Mouse (Mus musculus) thymus, postnatal 10 days (tissue): ENCODE results near the gene Jaml.
A peak's percentile ranks its signal among the peaks of the same experiment; 100 is the strongest.

Experiments used
- DNase-seq, 2 experiments: peaks; one replicate each; pipeline ENCODE4 v3.0.0; 2021; ENCODE audit warnings: low spot score in 2 of 2

Gene Jaml

DNA sequence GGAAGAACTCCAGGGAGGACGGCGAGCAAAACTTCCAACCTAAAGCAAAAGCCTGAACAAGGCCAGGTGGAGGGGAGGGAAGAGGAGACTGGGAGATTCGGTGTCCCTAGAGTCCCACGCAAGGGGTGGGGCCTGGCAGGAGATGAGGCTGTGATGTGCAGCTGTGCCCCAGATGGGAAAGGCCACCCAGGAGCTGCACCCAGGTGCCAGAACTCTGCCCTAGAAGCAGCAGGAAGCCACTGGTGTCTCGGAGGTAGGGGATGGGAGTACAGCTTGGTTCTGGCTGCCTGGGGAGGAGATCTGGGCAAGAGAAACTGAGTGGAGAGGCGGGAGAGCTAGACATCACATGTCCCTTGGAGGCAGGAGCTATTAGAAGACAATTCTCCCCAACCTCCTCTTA, 42.0 kb downstream of the Jaml start:
- peak; percentile 81 to 87 for DNase-seq

DNA sequence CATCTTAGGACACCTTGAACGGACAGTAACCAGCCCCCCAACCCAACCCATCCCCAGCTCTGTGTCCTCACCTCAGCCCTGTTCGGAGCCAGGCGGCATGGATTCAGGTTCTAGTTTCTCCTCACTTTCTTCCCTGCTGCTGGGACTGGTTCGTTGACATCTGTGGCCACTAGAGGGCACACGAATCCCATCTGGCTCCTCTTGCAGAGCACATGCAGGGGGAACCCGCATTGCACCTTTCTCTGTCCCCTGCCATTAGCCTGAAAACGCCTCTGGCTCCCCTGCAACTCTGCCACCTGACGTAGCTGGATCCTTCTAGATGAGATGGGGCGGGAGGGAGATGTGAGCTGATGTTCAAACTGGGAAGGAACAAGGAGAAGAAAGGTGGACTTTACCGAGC, 42.8 kb downstream of the Jaml start:
- peak; percentile 83 to 89 for DNase-seq

DNA sequence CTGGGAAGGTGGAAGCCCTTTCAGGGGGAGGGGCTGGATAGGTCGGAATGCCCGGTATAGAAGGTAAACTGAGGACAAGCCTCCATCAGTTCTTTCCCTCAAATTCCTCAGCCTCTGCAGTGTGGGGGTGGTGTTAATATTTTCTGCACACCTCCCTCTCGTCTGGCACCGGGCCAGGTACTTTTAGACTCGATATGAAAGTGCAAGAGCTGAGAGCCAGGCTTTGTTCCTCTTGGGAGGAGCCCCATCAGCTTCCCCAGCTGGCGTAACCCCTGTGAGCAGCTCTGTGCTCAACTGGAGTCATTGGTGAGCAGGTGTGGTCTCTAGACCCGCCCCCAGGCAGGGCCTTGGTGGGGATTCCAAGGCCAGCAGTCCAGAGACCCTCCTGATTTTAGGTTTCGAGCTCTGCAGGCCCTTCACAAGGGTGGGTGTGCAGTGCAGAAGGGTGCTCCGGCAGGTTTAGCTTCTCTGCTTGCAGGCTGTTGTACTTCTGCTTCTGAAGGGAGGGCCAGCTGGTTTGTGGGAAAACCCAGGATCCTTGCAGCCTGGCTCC, 43.3 kb downstream of the Jaml start:
- peak; percentile 64 to 68 for DNase-seq

DNA sequence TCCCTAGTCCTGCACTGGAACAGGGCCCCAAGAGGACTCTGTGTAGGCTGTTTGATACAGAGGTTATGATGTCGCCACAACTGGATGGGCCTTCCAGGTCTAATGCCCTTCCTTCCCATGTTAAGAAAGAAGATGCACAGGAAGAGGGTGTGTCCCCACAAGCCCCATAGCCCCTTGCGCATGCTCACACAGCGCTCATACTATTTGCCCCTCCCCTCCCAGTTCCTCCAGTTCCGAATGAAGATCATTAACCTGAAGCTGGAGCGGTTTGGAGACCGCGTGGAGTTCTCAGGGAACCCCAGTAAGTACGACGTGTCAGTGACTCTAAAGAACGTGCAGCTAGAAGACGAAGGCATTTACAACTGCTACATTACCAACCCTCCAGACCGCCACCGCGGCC, 46.2 kb downstream of the Jaml start:
- no peak for DNase-seq

DNA sequence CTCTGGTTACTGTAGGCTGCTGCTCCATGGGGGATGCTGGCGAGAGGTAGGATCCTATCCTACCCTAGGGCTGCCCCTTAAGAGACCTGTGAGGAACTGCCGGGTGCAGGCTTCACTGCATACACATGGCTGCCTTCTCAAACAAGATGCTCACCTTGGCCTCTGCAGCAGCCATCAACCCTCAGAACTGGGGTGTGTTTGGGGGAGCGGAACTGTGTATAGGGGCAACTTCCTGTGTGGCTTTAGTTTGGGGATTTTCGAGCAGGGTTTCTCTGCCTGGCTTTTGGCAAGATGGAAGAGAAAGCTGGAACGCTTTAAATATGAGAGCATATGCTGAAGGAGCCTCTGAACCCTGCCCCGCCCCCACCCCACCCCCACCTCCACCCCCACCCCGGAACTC, 48.0 kb downstream of the Jaml start:
- DNase-seq: peak in 1 of 2 experiments; percentile 53

DNA sequence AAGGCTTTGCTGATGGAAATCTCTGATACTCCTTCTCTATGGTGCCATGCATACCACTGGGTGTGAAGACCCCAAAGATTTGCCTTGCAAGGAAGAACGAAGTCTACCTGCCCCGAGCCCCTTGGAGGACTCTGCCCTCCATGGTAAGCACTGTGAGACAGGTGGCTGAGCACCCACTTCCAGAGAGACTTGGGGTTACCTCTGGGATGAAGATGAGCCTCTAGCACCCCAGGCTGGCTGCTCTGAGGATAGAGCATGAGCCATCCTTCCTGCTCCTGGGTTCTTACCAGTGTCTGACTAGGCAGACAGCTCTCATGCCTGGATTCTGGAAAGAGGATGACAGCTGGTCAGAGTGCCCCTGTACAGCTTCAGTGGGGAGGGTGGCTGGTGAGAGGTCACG, 51.1 kb downstream of the Jaml start:
- no peak for DNase-seq

DNA sequence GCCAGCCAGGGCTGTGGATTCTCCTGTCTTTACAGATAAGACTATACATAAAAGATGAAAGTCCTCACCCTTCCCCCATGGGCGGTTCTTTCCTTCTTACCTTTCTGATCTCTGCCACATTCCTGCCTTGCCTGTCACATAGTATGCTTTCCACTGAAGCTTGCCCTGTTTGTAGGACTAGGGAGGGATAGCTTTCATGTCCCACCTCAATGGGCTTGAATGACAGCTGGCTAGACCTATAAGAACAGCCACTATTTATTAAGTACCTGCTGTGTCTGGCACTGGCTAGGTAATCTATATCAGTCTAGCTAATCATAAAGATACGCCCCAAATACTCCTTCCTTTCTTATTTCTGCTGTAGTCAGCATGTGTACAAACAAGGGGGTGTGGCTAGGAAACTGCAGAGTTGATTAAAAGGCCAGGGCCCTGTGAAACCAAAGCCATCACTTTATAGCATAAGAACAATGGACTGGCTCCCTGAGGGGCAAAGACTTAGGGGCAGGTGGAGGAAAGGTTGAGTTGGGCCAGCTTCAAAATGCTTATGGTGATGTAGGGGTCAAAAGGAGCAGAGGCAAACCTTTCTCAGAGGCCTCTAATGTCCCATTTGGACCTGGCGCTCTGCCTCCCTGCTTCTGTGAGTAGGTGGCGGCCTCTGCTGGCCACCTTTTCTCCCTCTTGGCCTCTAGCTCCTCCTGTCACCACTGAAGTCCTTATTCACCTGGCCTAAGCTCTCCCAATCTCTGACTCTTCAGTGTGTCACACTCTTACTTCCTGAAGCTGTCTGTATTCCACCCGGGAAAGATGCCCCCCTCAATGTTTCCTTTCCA, 54.7 kb downstream of the Jaml start:
- DNase-seq: peak; percentile 54 to 77

DNA sequence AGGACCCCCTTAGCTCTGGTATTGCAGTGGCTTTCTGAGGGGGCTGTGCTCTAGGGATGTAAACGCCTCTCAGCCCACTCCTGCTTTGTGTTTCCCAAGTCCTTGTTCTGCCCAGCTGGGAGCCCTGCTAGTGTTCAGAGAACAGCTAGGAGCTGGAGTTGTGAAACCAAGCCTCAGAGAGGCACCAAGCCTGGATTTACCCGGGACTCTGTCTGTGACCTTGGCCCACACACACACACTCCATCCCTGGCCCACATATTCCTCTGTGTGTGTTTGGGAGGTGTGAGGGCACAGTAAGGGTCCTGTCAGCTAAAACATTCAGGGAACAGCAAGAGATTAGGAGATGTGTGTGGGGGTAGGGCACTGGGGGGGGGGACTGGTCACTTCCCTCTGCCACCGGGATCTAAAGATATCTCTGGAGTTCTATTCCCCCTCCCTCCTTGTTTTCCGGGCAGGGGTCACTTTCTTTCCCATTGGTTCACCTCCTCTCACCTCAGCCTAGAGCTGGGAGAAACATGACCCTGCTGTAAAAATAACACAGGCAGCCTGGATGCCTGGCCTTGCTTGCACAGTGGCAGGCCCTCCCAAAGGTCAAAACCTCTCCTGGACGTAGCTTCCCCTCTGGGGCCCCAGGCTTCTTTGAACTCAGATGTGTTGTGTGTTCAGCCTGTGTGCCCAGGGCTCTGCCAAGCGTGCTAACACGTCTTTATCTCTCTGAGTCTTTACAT, 57.6 kb downstream of the Jaml start:
- DNase-seq: no peak

DNA sequence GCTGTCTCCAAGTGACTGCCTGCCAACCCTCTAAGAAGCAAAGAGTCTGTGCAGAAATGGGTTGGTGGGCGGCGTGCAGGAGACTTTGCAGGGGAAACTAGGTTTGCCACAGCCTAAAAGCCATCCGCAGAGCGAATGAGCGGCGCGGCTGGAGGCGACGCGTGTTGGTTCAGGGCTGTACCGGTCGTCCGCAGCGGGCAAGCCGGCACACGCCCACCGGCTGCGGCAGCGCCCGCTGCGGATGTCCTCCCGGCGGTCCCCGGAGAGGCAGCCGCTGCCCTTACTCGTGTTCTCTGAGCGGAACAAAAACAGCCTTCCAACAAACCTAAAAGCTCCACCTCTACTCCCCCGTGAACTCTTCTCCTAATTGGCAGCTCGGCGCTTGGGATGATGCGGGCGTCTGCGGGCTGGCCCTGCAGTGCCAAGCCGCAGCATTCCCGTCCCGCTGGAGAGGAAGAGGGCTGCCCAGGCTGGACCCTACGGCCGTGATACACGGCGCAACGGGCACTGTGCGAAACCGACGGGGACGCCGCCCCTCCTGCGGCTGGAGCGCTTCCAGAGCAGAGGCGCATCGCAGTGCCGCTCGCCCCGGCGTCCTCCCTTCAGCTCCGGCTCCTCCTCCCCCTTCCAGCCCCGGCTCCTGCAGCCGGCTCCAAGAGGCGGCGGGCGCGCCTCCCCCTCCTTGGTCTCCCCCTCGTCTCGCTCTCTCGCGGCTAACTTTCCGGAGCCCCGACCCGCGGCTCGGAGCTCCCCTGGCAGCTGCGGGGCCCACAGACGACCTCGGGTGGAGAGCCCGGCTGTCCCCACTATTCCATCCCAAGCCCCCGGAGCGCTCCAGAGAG, 59.4 kb downstream of the Jaml start, which contains the start of gene Scn4b:
Gene Scn4b (plus strand): TSS at position 205 of the 842 bp plus-strand sequence.
- DNase-seq: peak; percentile 57 to 68

DNA sequence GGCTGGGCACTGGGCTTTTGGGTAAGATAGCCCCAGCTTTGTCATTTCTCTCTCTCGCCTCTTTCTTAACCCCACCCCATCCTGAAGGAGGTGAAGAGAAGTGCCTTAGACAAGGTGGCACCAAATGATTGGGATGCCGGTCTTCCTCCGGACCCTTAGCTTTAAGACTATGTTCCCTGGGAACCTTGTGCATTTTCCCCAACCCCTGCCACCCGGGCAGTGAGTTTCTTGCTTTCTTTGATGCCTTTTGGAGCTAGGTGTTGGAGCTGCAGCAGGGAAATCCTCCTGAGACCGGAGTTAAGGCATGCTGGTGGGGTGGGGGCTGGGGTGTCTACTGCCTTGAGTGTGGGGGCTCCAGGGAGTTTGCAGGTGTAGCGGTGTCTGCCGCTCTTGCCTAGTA, 60.1 kb downstream of the Jaml start:
- DNase-seq: no peak

DNA sequence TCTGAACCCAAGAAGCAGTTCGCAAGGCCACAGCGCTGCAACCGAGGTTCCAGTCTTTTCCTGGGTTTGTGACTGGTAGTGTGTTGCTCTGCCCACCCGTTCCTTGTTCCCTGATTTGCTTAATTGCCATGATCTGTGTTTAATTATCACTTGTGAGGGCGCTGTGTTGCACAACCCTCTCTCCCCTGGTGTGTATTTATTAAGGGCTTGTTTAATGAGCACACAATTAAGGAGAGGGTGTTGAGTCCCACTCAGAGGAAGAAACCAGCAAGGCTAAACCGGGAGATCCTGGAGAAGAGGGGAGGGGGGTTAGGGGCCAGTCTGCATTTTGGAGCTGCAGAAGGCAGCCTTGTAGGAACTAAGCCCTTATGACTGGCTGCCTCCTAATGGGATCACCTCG, 62.0 kb downstream of the Jaml start:
- no peak for DNase-seq

DNA sequence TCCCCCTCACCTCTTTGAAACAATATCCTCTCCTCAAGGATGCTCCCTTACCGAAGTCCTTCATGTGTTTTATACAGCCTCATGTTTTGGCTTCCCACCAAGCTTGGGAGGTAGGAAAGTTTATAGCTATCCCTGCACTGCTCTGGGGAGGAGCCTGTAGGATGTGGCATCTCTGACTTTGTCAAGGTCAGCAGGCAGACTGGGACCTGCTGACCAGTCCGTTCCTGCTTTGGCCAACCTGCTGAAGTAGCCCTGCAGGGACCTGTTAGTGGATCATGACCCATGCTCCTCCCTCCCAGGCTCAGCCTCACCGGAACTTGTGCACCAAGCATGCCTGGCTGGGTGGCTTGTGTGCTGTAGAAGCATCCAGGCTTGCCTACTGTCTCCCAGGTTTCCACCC, 63.7 kb downstream of the Jaml start:
- no peak for DNase-seq

DNA sequence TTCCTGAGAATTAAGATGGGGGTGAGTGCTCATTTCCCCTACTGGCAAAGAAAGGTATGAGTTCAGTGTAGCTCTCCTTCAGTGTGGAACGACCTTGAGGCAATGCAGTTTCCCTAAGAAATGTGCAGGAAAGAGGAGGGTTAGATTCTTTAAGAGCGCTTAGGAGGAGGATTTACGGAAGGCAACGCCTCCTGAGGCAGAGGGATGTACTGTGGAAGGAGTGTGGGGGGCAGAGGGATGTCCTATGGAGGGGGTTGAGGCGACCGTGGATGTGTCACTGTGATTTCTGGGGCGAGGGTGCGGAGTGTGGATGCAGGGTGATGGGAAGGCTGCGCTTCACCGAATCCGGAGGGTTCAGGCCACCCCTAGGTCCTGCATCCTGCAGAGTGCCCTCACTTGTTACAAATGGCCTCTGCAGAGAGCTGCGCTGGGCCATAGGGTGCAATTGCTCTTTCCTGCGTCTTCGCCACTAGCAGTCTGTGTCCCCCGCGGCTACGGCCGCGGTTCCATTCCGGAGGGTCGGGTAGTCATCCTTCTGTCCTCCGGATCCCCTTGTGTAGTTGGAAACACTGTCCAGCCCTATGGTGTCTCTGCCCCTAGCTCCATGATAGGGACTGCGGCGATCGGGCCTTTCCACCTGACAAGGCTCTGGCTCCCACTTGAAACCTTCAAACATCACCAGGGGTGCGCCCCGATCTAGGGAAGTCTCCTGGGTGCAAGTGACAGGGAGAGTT, 66.7 kb downstream of the Jaml start:
- no peak for DNase-seq

DNA sequence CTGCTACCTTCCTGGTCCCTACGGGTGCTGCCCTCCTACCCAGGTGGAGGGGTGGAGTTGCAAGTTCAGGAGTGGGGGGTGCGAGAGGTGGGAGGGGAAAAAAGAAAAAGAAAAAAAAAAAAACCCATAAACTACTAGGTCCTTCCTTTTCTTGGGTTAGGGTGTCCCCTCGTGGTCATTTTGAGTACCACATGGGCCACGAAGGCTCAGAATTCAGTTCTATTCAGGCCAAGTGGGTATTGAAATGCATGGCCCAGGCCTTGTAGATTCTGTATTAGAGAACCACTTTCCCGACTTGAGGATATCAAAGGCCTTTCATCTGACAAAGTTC, 67.2 kb downstream of the Jaml start:
- peak; percentile 81 to 90 for DNase-seq

DNA sequence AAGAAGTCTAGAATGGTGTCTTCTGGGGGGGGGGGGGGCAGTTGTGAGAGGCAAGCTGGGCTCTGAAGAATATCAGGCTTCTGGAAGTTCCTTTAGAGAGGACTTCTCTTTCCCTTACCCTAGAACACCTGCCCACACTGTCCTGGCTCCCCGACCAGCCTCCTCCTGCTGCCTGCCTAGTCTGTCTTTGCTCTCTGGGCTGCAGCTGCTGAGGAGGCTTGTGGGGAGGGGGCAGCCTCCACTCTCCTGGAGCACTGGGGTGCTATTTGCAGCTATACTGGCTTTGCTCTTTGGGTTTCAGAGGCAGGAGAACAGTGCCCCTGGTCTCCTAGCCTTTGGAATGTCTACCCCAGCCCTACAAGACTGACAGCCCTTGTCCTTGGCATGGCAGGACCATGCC, 72.0 kb downstream of the Jaml start:
- peak in 1 of 2 experiments; percentile 27 for DNase-seq

DNA sequence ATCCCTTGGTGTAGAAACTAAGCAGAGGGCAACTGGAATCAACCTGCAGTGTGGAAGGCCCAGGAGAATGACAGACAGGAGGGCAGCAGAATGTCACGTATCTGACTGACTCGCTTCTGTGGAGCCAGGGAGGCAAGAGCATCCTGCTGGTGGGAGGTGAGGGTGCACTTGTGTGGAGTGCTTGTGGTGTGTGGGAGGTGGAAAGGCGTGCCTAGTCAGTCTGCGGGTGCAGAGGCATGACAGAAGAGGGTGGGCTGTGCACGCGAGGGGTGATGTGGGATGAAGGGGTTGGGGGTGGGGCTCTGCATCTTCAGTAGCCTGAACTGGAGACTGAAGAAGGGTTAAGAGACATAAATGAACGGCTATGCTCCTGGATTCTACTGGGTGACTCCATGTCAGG, 74.4 kb downstream of the Jaml start:
- DNase-seq: peak; percentile 47 to 61
